Mouse (Mus musculus) erythroblast, embryonic 14.5 days (primary cell): Measurements from ENCODE around the gene Clec2l. TPM values are rescaled to one million over a fixed set of nuclear protein-coding genes. Genes with fewer than 3 reads are reported as not detected.

Experiments
- H3K27me3 ChIP-seq: 2 replicates; pipeline ENCODE4 v1.6.1; 2012; ENCODE audit warnings: inconsistent platforms; ENCODE audit not compliant: control insufficient read depth
- H3K36me3 ChIP-seq: 2 replicates; pipeline ENCODE4 v1.6.1; 2012; ENCODE audit warnings: mild to moderate bottlenecking, inconsistent platforms; ENCODE audit not compliant: control insufficient read depth
- H3K4me1 ChIP-seq: 2 replicates; pipeline ENCODE4 v1.6.1; 2012; ENCODE audit warnings: inconsistent platforms; ENCODE audit not compliant: control insufficient read depth
- H3K4me3 ChIP-seq: replicated peaks from 2 replicates; pipeline ENCODE3; 2012; ENCODE audit warnings: moderate library complexity, mild to moderate bottlenecking, inconsistent platforms
- H3K9me3 ChIP-seq: 2 replicates; pipeline ENCODE4 v1.6.1; 2012; ENCODE audit warnings: low read length, inconsistent platforms, mixed read lengths; ENCODE audit not compliant: control insufficient read depth
- GATA1 ChIP-seq: IDR thresholded peaks from 2 replicates; pipeline ENCODE4 v1.6.1; 2012; ENCODE audit warnings: low read length, inconsistent platforms, mixed read lengths
- TAL1 ChIP-seq: IDR thresholded peaks from 3 replicates; pipeline ENCODE4 v1.6.1; 2012; ENCODE audit warnings: low read length, inconsistent platforms, mixed read lengths
- polyA plus RNA-seq: library from polyadenylated mRNA; stranded (reverse); fragments of >175 nt; gene quantifications from 2 replicates; pipeline ENCODE4 v1.2.3, GENCODE M21; 2012

Gene Clec2l
- polyA plus RNA-seq, 1 experiment, result 0.12 TPM

GRCm38 (mm10) chr6:38702810-38703399 is 40.0 kb downstream of the Clec2l start:
- Histone ChIP-seq H3K9me3 (no peaks in the 10 kb centered on the region), H3K4me3 (no peak overlapping the region), H3K4me1 (no peaks in the 10 kb centered on the region), H3K36me3 (peaks cover 98% of the 10 kb centered on the region), H3K27me3 (no peaks in the 10 kb centered on the region; the same call in 1 of the 2 replicates)
- TF ChIP-seq TAL1 (no peak), GATA1 (no peak)

DNA sequence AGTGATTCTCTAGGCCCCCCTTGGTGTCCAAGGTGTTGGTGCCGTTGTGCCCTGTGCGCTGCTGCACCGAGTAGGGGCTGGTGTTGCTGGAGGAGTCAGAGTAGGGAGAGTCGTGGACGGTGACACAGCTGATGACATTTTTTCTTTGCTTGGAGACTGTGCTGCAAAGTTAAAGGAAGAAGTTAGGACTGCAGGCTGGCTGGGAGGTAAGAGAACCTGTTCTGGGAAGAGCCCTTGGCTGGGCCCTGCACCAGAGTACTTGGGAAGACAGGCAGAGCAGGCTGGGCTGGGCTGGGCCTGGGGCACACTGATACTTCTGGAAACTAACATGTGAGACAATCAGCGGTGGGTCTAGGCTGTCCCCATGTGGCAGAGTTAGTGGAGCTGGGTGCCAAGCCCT is 40.7 kb downstream of the Clec2l start:
- no peak for TF ChIP-seq GATA1
- TF ChIP-seq TAL1, result no peak
- Histone ChIP-seq H3K4me1 (no peaks in the 10 kb centered on the region), H3K9me3 (no peaks in the 10 kb centered on the region), H3K36me3 (peaks cover 98% of the 10 kb centered on the region), H3K27me3 (no peaks in the 10 kb centered on the region), H3K4me3 (no peak overlapping the region)

GRCm38 (mm10) chr6:38704264-38704984 is 41.6 kb downstream of the Clec2l start:
- Histone ChIP-seq H3K9me3 (no peaks in the 10 kb centered on the region), H3K36me3 (peaks cover 98% of the 10 kb centered on the region), H3K4me1 (no peaks in the 10 kb centered on the region), H3K4me3 (no peak overlapping the region), H3K27me3 (no peaks in the 10 kb centered on the region)
- no peak for TF ChIP-seq GATA1
- TF ChIP-seq TAL1, result no peak

DNA sequence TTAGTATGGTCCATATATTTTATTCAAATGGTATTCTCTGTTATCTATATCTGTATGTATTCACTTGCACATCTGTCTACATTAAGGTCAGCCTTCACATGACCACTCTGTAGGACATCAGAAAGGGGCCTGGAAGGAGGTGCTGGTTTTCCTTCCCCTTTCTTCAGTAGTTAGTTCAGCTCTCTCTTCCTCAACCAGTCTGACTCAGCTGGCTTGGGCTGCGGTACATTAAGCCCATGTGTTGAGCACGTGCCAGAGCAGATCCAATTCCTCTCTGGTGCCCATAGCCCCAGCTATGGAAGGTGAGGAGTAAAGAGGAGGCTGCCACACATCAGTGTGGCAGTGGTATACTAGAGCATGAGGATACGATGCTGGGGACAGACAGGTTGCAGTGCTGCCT is 47.6 kb downstream of the Clec2l start:
- no peak overlapping the region for H3K4me3 ChIP-seq
- H3K9me3 ChIP-seq, result no peaks in the 10 kb centered on the region
- peaks cover 100% of the 10 kb centered on the region for H3K36me3 ChIP-seq
- H3K4me1 ChIP-seq, result no peaks in the 10 kb centered on the region
- H3K27me3 ChIP-seq, result no peaks in the 10 kb centered on the region
- TF ChIP-seq GATA1 (no peak), TAL1 (no peak)

- Histone ChIP-seq H3K4me3 (no peak overlapping the region), H3K4me1 (no peaks in the 10 kb centered on the region), H3K9me3 (no peaks in the 10 kb centered on the region), H3K36me3 (peaks cover 100% of the 10 kb centered on the region), H3K27me3 (no peaks in the 10 kb centered on the region)
- TF ChIP-seq GATA1 (no peak), TAL1 (no peak)
These were observed 51.4 kb downstream of the Clec2l start for GRCm38 (mm10) chr6:38713957-38714898.

GRCm38 (mm10) chr6:38715881-38716280 is 53.0 kb downstream of the Clec2l start:
- H3K27me3 ChIP-seq, result no peaks in the 10 kb centered on the region
- no peaks in the 10 kb centered on the region for H3K9me3 ChIP-seq
- no peaks in the 10 kb centered on the region for H3K4me1 ChIP-seq
- no peak overlapping the region for H3K4me3 ChIP-seq
- TF ChIP-seq GATA1 (no peak), TAL1 (no peak)
- peaks cover 100% of the 10 kb centered on the region for H3K36me3 ChIP-seq

DNA sequence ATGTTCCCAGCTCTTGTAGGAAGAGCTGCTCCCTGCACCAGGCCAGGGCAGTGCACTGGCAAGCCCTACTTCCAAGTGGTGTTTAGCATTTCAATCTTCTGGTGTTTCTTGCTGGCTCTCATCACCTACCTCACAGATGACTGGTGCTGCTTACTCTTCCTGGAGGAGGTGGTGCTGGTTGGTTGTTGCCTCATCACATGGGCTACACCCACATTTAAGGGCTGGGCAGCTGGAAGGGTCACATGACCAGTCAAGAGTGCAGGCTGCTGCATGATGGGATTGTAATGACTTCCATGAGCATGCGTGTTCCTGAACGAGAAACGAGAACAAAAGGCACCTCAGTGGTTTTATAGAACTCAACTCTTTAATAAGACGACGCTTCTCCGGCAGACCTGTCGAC is 55.8 kb downstream of the Clec2l start:
- Histone ChIP-seq H3K36me3 (peaks cover 97% of the 10 kb centered on the region), H3K27me3 (no peaks in the 10 kb centered on the region), H3K4me3 (no peak overlapping the region), H3K4me1 (no peaks in the 10 kb centered on the region), H3K9me3 (no peaks in the 10 kb centered on the region)
- TF ChIP-seq TAL1, result no peak
- no peak for TF ChIP-seq GATA1

- no peak for TF ChIP-seq TAL1
- TF ChIP-seq GATA1, result no peak
- no peaks in the 10 kb centered on the region for H3K9me3 ChIP-seq
- peaks cover 97% of the 10 kb centered on the region for H3K36me3 ChIP-seq
- no peaks in the 10 kb centered on the region for H3K27me3 ChIP-seq
- H3K4me1 ChIP-seq, result no peaks in the 10 kb centered on the region
- H3K4me3 ChIP-seq, result no peak overlapping the region
These were observed 56.4 kb downstream of the Clec2l start for GRCm38 (mm10) chr6:38719229-38719628.

DNA sequence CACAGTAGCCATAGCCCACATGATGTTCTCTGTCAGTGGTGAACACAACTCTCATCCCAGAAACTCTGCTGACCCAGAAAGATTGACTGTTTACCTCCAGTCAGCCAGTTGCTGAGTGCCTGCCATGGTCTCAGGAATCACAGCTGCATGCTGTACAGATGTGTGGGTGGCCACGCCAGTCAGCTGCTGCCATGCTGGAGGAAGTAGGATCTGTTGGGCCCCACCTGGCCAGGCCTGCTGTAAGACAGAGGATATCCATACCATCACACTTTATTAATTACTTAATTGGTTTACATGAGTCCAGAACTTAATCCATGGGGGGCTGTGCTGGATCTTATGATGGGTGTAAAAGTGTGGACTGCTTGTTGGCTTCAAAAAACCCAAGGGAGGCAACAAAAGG is 58.5 kb downstream of the Clec2l start:
- no peaks in the 10 kb centered on the region for H3K9me3 ChIP-seq
- no peak for TF ChIP-seq TAL1
- no peak for TF ChIP-seq GATA1
- H3K36me3 ChIP-seq, result peaks cover 95% of the 10 kb centered on the region
- no peak overlapping the region for H3K4me3 ChIP-seq
- H3K4me1 ChIP-seq, result no peaks in the 10 kb centered on the region
- no peaks in the 10 kb centered on the region for H3K27me3 ChIP-seq
